Mouse (Mus musculus) testis, adult 2 months (tissue): ENCODE data around the gene Rce1.

Experiments used
- CTCF ChIP-seq: fragments of 200-500 bp; IDR thresholded peaks from 2 replicates; pipeline ENCODE4 v1.5.1; 2012; ENCODE audit warnings: low read depth, mild to moderate bottlenecking, inconsistent platforms, low read length, moderate library complexity; ENCODE audit not compliant: control insufficient read depth, insufficient read depth, insufficient replicate concordance
- POLR2A ChIP-seq: fragments of 200-500 bp; IDR thresholded peaks from 2 replicates; pipeline ENCODE4 v1.6.1; 2012; ENCODE audit warnings: low read depth, mild to moderate bottlenecking, inconsistent platforms, low read length, moderate library complexity; ENCODE audit not compliant: control insufficient read depth

- no peak for TF ChIP-seq CTCF
- peak; percentile 73 for TF ChIP-seq POLR2A
Measured at GRCm38 (mm10) chr19:4625179-4625828, at the start of gene Rce1.
